Mouse (Mus musculus) CH12.LX (cell line): Measurements from ENCODE around the gene Sugct.

ENCODE experiments used
- CTCF ChIP-seq, 2 experiments: IDR thresholded peaks in 1 of 2; conservative IDR thresholded peaks in 1 of 2; 2 replicates each; pipeline ENCODE4 v1.5.1; 2011 to 2012; ENCODE audit warnings: low read depth in 2 of 2, low read length in 2 of 2, improper control_type of control experiment in 1 of 2, inconsistent platforms in 1 of 2, mild to moderate bottlenecking in 1 of 2, moderate library complexity in 1 of 2
- JUND ChIP-seq: conservative IDR thresholded peaks from 2 replicates; pipeline ENCODE4 v1.6.1; 2011; ENCODE audit warnings: low read depth, low read length, improper control_type of control experiment
- MEF2A ChIP-seq: IDR thresholded peaks from 2 replicates; pipeline ENCODE4 v1.6.1; 2014; ENCODE audit warnings: low read depth, mild to moderate bottlenecking, inconsistent platforms, low read length, improper control_type of control experiment, borderline replicate concordance
- POLR2A ChIP-seq: IDR thresholded peaks from 2 replicates; pipeline ENCODE4 v1.6.1; 2011; ENCODE audit warnings: low read depth, mild to moderate bottlenecking, improper control_type of control experiment, low read length
- RAD21 ChIP-seq: IDR thresholded peaks from 2 replicates; pipeline ENCODE4 v1.6.1; 2011; ENCODE audit warnings: low read depth, mild to moderate bottlenecking, low read length, improper control_type of control experiment, moderate library complexity
- USF2 ChIP-seq: conservative IDR thresholded peaks from 2 replicates; pipeline ENCODE4 v1.6.1; 2011; ENCODE audit warnings: low read depth, low read length, improper control_type of control experiment
- ZNF384 ChIP-seq: IDR thresholded peaks from 2 replicates; pipeline ENCODE4 v1.6.1; 2012; ENCODE audit warnings: low read depth, low read length, improper control_type of control experiment, inconsistent platforms

DNA sequence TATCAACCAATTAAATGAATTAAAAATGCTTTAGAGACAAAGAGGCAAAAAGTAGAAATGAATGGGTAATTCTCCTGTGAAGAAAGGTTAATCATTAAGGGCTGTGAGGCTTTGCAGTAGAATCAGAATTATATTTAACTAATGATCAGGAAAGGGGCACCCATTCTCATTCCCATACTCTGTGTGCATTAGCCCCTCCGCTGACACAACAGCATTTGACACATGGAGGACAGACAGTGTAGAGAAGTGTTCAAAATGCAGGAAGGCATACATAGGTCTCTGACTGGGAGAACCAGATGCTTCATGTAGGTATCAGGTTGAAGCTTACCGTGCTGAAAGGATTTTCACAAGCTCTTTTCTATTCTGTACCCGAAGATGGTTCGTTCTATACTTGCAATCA is 393.8 kb downstream of the Sugct start:
- TF ChIP-seq CTCF (conservative IDR thresholded peaks at IDR 0.05 in 1 of 2, IDR thresholded peaks at IDR 0.05 in 1 of 2; ENCODE audit: low read depth in 2 of 2, low read length in 2 of 2) (no peak), MEF2A (no peak), USF2 (no peak), RAD21 (no peak), JUND (no peak), POLR2A (no peak), ZNF384 (no peak)
